Mouse (Mus musculus) c-Kit-negative CD71-positive TER-119-positive erythroid progenitor cells, embryonic 14.5 days (primary cell): ENCODE results near the gene Slc1a5.

ENCODE experiments used
- DNase-seq: peaks from one replicate; pipeline ENCODE4 v3.0.0-alpha.2; 2013; ENCODE audit warnings: low read depth, low spot score

Gene Slc1a5

DNA sequence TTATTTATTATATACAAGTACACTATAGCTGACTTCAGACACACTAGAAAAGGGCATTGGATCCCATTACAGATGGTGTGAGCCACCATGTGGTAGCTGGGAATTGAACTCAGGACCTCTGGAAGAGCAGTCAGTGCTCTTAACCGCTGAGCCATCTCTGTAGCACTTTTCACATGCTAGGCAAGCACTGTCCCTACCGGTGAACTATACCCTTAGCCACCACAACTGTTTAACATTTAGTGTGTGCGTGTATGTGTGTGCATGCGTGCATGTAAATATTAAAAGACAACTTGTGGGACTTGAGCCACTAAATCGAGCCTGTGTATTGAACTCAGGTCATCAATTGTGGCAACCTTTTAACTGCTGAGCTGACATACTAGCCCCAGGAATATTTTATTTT lies 65.6 kb downstream of the Slc1a5 start:
- no peak for DNase-seq

- no peak for DNase-seq
Observed at GRCm38 (mm10) chr7:16847507-16847906, 66.4 kb downstream of the Slc1a5 start.
